Mouse (Mus musculus): ENCODE measurements at regions not wholly inside any gene's neighbourhood (a gene's known extent, or its start where the extent isn't known, plus 50 kb on each side); places are given as distances from the start of the nearest gene placed in this dataset.
A peak's percentile ranks its signal among the peaks of the same experiment; 100 is the strongest.

GRCm38 (mm10) chr12:16374331-16374996 is 236.3 kb downstream of the Lpin1 start:
- no peak for DNase-seq (ENCODE audit: low spot score)

- no peak for DNase-seq (ENCODE audit: low spot score)
Measured at GRCm38 (mm10) chr12:16370061-16370460, 240.7 kb downstream of the Lpin1 start.

GRCm38 (mm10) chr12:16362341-16362740 is 248.4 kb downstream of the Lpin1 start:
- DNase-seq (ENCODE audit: low spot score): no peak

DNA sequence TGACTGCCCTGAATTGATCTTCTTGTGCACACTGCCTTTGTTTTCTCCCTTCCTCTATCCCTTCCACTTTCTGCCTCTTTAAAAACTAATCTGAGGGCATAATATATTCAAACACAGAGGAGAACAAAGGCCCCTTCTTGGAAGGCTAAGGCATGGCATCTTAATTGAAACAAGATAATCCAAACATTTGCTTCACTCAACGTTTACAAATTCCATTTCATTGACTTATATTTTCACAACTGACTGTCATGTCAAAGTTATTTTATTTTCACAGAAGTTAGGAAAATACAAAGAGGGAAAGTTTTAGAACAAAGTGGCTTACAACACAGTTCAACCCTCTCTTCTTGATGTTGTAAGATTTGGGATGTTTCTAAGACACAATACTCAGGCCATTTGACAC is 251.9 kb downstream of the Lpin1 start:
- no peak for DNase-seq (ENCODE audit: low spot score)

DNA sequence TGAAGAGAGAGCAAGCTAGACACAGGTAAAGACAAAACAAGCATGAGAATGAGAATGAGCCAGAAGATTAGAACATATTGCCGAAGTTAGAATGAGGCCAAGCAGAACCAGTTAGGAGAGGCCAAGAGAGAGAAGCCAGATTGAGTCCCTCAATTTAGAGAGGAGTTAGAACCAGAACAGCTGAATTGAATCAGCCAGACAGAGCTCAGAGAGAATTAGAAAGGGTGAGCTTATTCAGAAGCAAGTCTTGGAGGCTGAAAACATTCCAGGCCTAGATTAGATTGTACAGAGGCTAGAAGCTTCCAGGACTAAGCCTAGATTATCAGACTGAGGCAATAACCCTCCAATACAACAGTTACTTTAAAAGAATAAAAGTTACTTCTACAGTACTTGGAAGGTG is 256.1 kb downstream of the Lpin1 start:
- no peak for DNase-seq (ENCODE audit: low spot score)

DNA sequence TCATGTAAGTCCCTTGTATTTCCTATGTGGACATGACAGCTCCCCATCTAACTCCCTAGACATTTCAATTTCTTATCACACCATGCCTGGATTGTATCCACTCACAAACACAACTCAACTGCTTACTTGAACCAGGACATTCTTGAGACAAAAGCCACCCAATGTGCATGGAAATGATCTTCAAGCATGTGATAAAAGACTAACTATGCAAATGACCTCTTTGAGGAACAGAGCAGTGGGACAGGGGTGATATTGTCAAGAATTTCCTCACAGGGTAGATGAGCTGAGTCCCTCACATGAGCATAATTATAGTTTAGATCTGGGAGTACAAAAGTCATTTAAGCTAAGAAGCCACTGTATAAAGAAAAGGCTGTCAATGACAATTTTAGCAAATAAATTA is 259.0 kb downstream of the Lpin1 start:
- DNase-seq (ENCODE audit: low spot score): no peak

GRCm38 (mm10) chr12:16349310-16349709 is 261.5 kb downstream of the Lpin1 start:
- DNase-seq (ENCODE audit: low spot score): no peak

DNA sequence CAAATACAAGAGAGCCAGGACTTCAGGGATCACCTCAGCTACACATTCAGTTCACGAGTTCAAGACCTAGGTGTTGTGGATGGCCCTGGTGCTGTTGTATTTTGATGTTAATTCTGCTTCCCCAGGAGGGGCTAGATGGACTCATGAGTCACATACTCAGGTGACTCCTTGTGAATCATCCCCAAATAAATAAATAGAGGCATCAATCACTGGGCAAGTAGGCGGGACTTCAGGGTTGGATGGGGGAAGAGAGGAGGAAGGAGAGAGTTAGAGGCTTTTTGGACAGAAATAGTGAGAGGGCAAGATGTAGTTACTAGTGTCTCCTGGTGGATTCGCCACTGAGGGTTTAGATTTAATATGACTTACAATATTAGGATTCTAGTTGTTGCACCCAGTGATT is 266.7 kb downstream of the Lpin1 start:
- no peak for DNase-seq (ENCODE audit: low spot score)

- DNase-seq (ENCODE audit: low spot score): peak; percentile 3
Measured at GRCm38 (mm10) chr12:16342030-16342429, 268.7 kb downstream of the Lpin1 start.

- no peak for DNase-seq (ENCODE audit: low spot score)
Measured at GRCm38 (mm10) chr12:16331456-16331855, 279.3 kb downstream of the Lpin1 start.

- DNase-seq (ENCODE audit: low spot score): no peak
Measured at GRCm38 (mm10) chr12:16329129-16329528, 281.6 kb downstream of the Lpin1 start.

- DNase-seq (ENCODE audit: low spot score): no peak
Measured at GRCm38 (mm10) chr12:16320536-16321402, 290.0 kb downstream of the Lpin1 start.

DNA sequence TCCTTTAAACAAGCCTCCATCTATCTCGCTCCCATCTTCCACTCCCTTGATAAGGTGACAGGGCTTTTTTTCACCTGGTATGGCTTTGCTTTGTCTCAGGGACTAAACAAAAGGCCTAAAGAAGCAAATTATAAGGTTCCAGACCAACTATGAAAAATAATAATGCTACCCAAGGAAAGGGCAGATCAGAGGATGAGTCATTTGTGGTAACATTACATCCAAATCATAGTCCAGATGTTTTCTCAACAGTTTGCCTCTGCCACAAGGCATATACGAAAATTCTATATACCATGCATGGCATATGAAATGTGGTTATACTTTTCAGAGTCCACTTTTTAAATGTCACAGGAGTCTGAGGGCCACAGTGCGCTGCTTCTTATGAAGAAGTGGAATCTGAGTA is 302.7 kb downstream of the Lpin1 start:
- DNase-seq (ENCODE audit: low spot score): no peak

DNA sequence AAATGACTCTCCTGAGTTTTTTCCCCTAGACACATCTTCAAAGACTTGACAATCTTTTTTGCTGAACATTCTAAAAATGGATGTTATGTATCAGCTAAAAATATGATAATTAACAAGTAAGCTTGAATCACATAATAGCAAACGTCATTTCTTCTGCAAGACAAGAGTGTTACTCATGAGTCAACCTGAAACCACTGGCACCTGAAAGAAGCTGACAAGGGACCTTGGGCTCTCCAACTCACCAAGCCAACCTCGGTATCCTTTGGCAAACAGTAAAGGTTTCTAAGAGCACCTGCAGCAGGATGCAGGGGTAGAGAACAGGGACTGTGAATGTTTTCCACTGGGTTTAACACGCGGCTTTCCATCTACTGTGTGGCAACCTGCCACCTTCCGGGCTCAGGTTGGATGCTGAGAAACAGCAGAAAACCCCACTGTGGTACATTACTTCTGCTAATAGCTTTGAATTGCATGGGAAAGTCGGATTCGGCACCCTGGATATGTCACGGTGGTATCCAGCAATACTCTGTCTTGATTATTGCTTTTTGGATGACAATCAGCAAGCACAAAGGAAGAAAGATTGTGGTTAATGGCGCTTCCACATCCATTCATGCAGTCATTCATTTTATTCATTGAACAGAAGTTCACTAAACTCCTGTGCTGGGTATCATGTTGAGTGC is 305.9 kb downstream of the Lpin1 start:
- no peak for DNase-seq (ENCODE audit: low spot score)

- no peak for DNase-seq (ENCODE audit: low spot score)
Measured at GRCm38 (mm10) chr12:16285061-16285460, 325.7 kb downstream of the Lpin1 start.

DNA sequence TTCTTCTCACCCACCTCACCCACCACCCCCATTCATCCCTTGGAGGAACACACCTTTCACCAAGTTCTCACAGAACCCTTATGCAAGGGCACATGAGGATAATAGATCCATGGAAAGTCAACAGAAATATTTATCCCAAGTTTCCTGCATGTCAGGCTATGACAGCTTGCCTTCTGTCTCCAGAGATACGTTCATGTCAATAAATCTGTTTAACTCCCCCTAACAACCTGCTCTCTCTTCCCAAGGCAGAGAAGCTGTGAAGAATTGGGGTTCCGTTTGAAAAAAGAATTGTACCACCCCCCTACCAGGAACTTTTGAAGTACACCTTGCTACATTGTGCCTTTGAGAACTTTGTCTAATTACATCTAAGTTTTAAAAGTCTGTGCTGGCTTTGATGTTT is 331.6 kb downstream of the Lpin1 start:
- DNase-seq (ENCODE audit: low spot score): no peak

DNA sequence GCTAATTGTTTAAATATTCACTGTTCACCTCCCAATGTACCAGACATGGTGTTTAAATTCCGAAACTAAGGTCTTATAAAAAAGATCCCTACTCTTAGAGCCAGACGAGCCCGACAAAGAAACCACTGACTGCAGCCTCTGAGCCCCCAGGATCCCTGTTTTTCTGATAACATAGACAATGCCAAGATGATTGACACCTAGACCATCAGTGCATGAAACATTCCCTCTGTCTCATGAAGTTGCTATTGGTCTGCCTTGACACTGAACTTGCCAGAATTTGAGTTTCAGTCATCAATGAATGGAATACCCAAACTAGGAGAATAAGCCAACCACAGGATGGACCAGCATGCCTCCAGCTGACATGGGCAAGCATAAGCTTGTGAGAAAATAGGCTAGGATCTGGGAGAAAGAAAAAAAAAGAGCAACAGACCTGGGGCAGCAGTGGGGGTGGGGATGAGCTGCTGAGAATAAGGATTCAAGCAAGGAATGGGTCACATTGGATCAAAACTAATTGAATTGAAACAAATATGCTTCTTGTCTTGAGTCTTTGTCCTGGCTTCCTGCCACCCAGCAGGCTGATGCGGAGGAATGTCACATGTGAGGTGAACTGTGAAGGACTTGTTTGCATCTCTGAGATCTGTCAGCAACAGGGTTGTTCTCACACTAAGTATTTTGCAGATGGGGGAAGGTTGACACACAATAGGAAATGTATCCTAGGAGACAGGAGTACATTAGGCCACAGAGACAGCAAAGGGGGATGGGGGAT is 333.0 kb downstream of the Lpin1 start:
- no peak for DNase-seq (ENCODE audit: low spot score)

DNA sequence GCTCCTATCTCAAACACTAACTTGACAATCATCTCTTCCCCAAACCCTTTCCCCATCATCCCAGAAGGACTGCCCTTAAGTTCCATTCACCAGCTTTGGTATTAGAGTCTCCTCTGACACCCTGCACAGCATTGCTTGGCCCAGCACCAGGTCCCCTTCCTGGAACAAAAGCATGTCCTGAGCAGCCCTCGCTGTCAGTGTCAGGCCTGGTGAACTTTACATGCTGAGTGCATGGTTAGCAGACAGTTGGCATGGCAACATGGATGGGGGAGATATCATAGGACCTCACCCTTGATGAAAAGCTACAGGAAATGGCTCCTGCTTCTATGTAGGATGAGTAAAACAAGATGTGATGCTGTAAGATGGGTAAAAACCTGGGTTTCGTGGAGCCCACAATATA is 333.6 kb downstream of the Lpin1 start:
- no peak for DNase-seq (ENCODE audit: low spot score)

- DNase-seq (ENCODE audit: low spot score): no peak
Measured at GRCm38 (mm10) chr12:16276301-16276700, 334.5 kb downstream of the Lpin1 start.

GRCm38 (mm10) chr12:16272441-16272840 is 338.3 kb downstream of the Lpin1 start:
- DNase-seq (ENCODE audit: low spot score): no peak

- DNase-seq (ENCODE audit: low spot score): no peak
Measured at GRCm38 (mm10) chr12:16270876-16271275, 339.9 kb downstream of the Lpin1 start.

DNA sequence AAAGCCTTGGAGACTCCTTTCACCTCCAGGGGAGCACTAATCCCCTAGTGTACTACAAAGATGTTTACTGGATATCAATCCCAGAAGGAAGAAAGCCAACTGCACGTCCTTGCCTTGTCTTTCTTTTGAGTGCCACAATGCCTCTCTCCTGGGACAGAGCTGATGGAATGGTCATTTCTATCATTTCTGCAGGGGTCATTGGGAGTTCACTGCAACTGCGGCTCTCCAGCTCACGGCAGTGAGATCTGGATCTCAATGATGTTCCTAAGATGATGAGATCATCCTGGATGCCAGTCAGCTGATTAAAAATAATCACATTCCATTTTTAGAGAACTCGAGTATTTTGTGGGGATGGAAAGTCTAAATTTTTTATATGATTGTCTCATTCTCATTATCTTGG is 341.1 kb downstream of the Lpin1 start:
- DNase-seq (ENCODE audit: low spot score): no peak

Data from thymus, postnatal 0 days (tissue).